Mouse (Mus musculus): ENCODE data around the gene Grk1. TPM values are rescaled to one million over a fixed set of nuclear protein-coding genes. Genes with fewer than 3 reads are reported as not detected.

Gene Grk1
- total and polyA plus RNA-seq, 3 experiments = not detected

- Histone ChIP-seq H3K4me3 (replicated peaks in 1 of 3; ENCODE audit: low read depth in 2 of 3, low read length in 2 of 3, poor library complexity in 1 of 3) (no peak overlapping the region), H3K27ac (ENCODE audit: insufficient read depth, low read depth) (no peak overlapping the region), H3K4me2 (ENCODE audit: insufficient read depth, low read depth, poor library complexity, severe bottlenecking) (no peak overlapping the region), H3K79me2 (replicated peaks; ENCODE audit: control insufficient read depth, extremely low read depth, insufficient read depth, poor library complexity, severe bottlenecking) (no peaks in the 10 kb centered on the region), H3K9ac (ENCODE audit: insufficient read depth, low read depth) (no peak overlapping the region), H3K9me3 (replicated peaks; ENCODE audit: low read length) (no peaks in the 10 kb centered on the region), H3K4me1 (ENCODE audit: control insufficient read depth in 1 of 2, insufficient read depth in 2 of 2) (no peaks in the 10 kb centered on the region; a peak in 1 of 4 replicates), H3K36me3 (replicated peaks in 1 of 2; ENCODE audit: control insufficient read depth in 1 of 2, insufficient read depth in 1 of 2, low read length in 1 of 2) (no peaks in the 10 kb centered on the region), H3K27me3 (replicated peaks) (peaks cover 48% of the 10 kb centered on the region)
- TF ChIP-seq CTCF (conservative IDR thresholded peaks at IDR 0.05 in 1 of 2, IDR thresholded peaks at IDR 0.05 in 1 of 2; ENCODE audit: low read depth in 2 of 2, low read length in 2 of 2) (no peak), CHD2 (IDR thresholded peaks at IDR 0.05; ENCODE audit: low read length) (no peak), USF1 (IDR thresholded peaks at IDR 0.05; ENCODE audit: low read depth, low read length) (no peak), PAX5 (IDR thresholded peaks at IDR 0.05; ENCODE audit: low read length) (no peak), BHLHE40 (IDR thresholded peaks at IDR 0.05; ENCODE audit: low read depth, low read length) (no peak), TBP (conservative IDR thresholded peaks at IDR 0.05; ENCODE audit: low read depth, low read length) (no peak), ETS1 (conservative IDR thresholded peaks at IDR 0.05; ENCODE audit: low read depth, low read length) (no peak), TCF12 (IDR thresholded peaks at IDR 0.05; ENCODE audit: low read depth, low read length) (no peak), MAX (IDR thresholded peaks at IDR 0.05; ENCODE audit: low read length) (no peak), ZKSCAN1 (IDR thresholded peaks at IDR 0.05; ENCODE audit: borderline replicate concordance, low read depth, low read length) (no peak), RAD21 (IDR thresholded peaks at IDR 0.05; ENCODE audit: low read depth, low read length) (no peak), CHD1 (IDR thresholded peaks at IDR 0.05; ENCODE audit: low read depth, low read length) (no peak), NELFE (IDR thresholded peaks at IDR 0.05; ENCODE audit: low read depth, low read length) (no peak), E2F4 (IDR thresholded peaks at IDR 0.05; ENCODE audit: insufficient replicate concordance, low read depth, low read length) (no peak), ZC3H11A (IDR thresholded peaks at IDR 0.05; ENCODE audit: low read depth, low read length) (no peak), ELF1 (IDR thresholded peaks at IDR 0.05; ENCODE audit: low read depth, low read length) (no peak), SMC3 (IDR thresholded peaks at IDR 0.05; ENCODE audit: low read depth, low read length) (no peak), MAZ (IDR thresholded peaks at IDR 0.05; ENCODE audit: low read depth, low read length) (no peak), SIN3A (IDR thresholded peaks at IDR 0.05; ENCODE audit: low read length) (no peak), JUN (IDR thresholded peaks at IDR 0.05; ENCODE audit: insufficient read depth, low read depth, low read length) (no peak)
- in situ Hi-C loops (cut with MboI; ENCODE audit: low pct_ligation_motif_present, low pct_unique_long_range_greater_than_20kb, low sequenced_read_pairs) = loop anchor here (10.0 kb wide), 1 partner anchor 331 kb away; no protein-coding TSS in a partner anchor
- dilution Hi-C loops (cut with MboI; ENCODE audit: extremely low pct_ligation_motif_present, extremely low pct_unique_long_range_greater_than_20kb, low sequenced_read_pairs) = no loop called here
- DNase-seq (ENCODE audit: extremely low read depth) = no peak
Measured at GRCm38 (mm10) chr8:13413823-13414390, 9.0 kb downstream of the Grk1 start.

GRCm38 (mm10) chr8:13415879-13416278, 11.0 kb downstream of the Grk1 start:
- DNase-seq (ENCODE audit: extremely low read depth) = no peak
- H3K9me3 ChIP-seq (replicated peaks; ENCODE audit: low read length) = no peaks in the 10 kb centered on the region
- no peak overlapping the region for H3K4me2 ChIP-seq (ENCODE audit: insufficient read depth, low read depth, poor library complexity, severe bottlenecking)
- no peak overlapping the region for H3K27ac ChIP-seq (ENCODE audit: insufficient read depth, low read depth)
- H3K36me3 ChIP-seq (replicated peaks in 1 of 2; ENCODE audit: control insufficient read depth in 1 of 2, insufficient read depth in 1 of 2, low read length in 1 of 2) = no peaks in the 10 kb centered on the region
- H3K4me1 ChIP-seq (ENCODE audit: control insufficient read depth in 1 of 2, insufficient read depth in 2 of 2) = no peaks in the 10 kb centered on the region; a peak in 1 of 4 replicates
- H3K79me2 ChIP-seq (replicated peaks; ENCODE audit: control insufficient read depth, extremely low read depth, insufficient read depth, poor library complexity, severe bottlenecking) = no peaks in the 10 kb centered on the region
- no peak overlapping the region for H3K4me3 ChIP-seq (replicated peaks in 1 of 3; ENCODE audit: low read depth in 2 of 3, low read length in 2 of 3, poor library complexity in 1 of 3)
- TF ChIP-seq IRF4 (IDR thresholded peaks at IDR 0.05; ENCODE audit: low read depth, low read length) (no peak), PAX5 (IDR thresholded peaks at IDR 0.05; ENCODE audit: low read length) (no peak), MAZ (IDR thresholded peaks at IDR 0.05; ENCODE audit: low read depth, low read length) (no peak), MAX (IDR thresholded peaks at IDR 0.05; ENCODE audit: low read length) (no peak), JUN (IDR thresholded peaks at IDR 0.05; ENCODE audit: insufficient read depth, low read depth, low read length) (no peak), GABPA (IDR thresholded peaks at IDR 0.05; ENCODE audit: insufficient replicate concordance, low read depth, low read length) (no peak), MEF2A (IDR thresholded peaks at IDR 0.05; ENCODE audit: borderline replicate concordance, low read depth, low read length) (no peak), E2F4 (IDR thresholded peaks at IDR 0.05; ENCODE audit: insufficient replicate concordance, low read depth, low read length) (no peak), SMC3 (IDR thresholded peaks at IDR 0.05; ENCODE audit: low read depth, low read length) (no peak), RCOR1 (conservative IDR thresholded peaks at IDR 0.05; ENCODE audit: low read depth, low read length) (no peak), MAFK (IDR thresholded peaks at IDR 0.05; ENCODE audit: insufficient replicate concordance, low read length) (no peak), CHD1 (IDR thresholded peaks at IDR 0.05; ENCODE audit: low read depth, low read length) (no peak), JUND (conservative IDR thresholded peaks at IDR 0.05; ENCODE audit: low read depth, low read length) (no peak), BHLHE40 (IDR thresholded peaks at IDR 0.05; ENCODE audit: low read depth, low read length) (no peak)
- dilution Hi-C loops (cut with MboI; ENCODE audit: extremely low pct_ligation_motif_present, extremely low pct_unique_long_range_greater_than_20kb, low sequenced_read_pairs) (no loop called here), in situ Hi-C loops (cut with MboI; ENCODE audit: low pct_ligation_motif_present, low pct_unique_long_range_greater_than_20kb, low sequenced_read_pairs) (loop anchor here (10.0 kb wide), 1 partner anchor 329 kb away; no protein-coding TSS in a partner anchor)
- H3K9ac ChIP-seq (ENCODE audit: insufficient read depth, low read depth) = no peak overlapping the region
- peaks cover 64% of the 10 kb centered on the region for H3K27me3 ChIP-seq (replicated peaks)
